Mouse (Mus musculus) heart, embryonic 10.5 days (tissue): ENCODE measurements around the gene Pde3b. TPM values are rescaled to one million over a fixed set of nuclear protein-coding genes. Genes with fewer than 3 reads are reported as not detected.
"Not testable (repeated sequence)": the region's sequence is repeated elsewhere in the genome, so short reads cannot be mapped to it uniquely, and the experiment has no call there.

Experiments used
- DNase-seq: peaks from one replicate; pipeline ENCODE4 v3.0.0-alpha.2; 2017; ENCODE audit warnings: low spot score
- H3K27ac ChIP-seq: fragments of 300-500 bp; sonication (generic); 2 replicates; pipeline ENCODE4 v1.5.1; 2016; ENCODE audit warnings: mild to moderate bottlenecking
- H3K27me3 ChIP-seq: fragments of 300-500 bp; sonication (generic); 2 replicates; pipeline ENCODE4 v1.6.1; 2016; ENCODE audit warnings: mild to moderate bottlenecking; ENCODE audit not compliant: poor library complexity, insufficient read depth, severe bottlenecking
- H3K36me3 ChIP-seq: fragments of 300-500 bp; sonication (generic); 2 replicates; pipeline ENCODE4 v1.6.1; 2016; ENCODE audit warnings: mild to moderate bottlenecking, moderate library complexity
- H3K4me1 ChIP-seq: fragments of 300-500 bp; sonication (generic); 2 replicates; pipeline ENCODE4 v1.6.1; 2016; ENCODE audit warnings: mild to moderate bottlenecking
- H3K4me3 ChIP-seq: fragments of 300-500 bp; sonication (generic); 2 replicates; pipeline ENCODE4 v1.5.1; 2016; ENCODE audit warnings: mild to moderate bottlenecking, moderate library complexity
- H3K9me3 ChIP-seq: fragments of 300-500 bp; sonication (generic); 2 replicates; pipeline ENCODE4 v1.6.1; 2016; ENCODE audit warnings: mild to moderate bottlenecking, moderate library complexity
- WGBS: fragments of 180-500 bp; shearing (Covaris S2); methylation state at CpG from one replicate; pipeline ENCODE4 v1.1.7; 2016; 5-methylcytosine and 5-hydroxymethylcytosine counted together
- polyA plus RNA-seq: library from polyadenylated mRNA; unstranded; fragments of >200 nt; fragmentation: Nextera tagmentation; extraction: Ambion mirVana; gene quantifications from 2 replicates; pipeline ENCODE4 v1.2.1, GENCODE M21; 2016

Pde3b gene
- polyA plus RNA-seq, result 4.0 and 6.9 TPM in 2 replicates

DNA sequence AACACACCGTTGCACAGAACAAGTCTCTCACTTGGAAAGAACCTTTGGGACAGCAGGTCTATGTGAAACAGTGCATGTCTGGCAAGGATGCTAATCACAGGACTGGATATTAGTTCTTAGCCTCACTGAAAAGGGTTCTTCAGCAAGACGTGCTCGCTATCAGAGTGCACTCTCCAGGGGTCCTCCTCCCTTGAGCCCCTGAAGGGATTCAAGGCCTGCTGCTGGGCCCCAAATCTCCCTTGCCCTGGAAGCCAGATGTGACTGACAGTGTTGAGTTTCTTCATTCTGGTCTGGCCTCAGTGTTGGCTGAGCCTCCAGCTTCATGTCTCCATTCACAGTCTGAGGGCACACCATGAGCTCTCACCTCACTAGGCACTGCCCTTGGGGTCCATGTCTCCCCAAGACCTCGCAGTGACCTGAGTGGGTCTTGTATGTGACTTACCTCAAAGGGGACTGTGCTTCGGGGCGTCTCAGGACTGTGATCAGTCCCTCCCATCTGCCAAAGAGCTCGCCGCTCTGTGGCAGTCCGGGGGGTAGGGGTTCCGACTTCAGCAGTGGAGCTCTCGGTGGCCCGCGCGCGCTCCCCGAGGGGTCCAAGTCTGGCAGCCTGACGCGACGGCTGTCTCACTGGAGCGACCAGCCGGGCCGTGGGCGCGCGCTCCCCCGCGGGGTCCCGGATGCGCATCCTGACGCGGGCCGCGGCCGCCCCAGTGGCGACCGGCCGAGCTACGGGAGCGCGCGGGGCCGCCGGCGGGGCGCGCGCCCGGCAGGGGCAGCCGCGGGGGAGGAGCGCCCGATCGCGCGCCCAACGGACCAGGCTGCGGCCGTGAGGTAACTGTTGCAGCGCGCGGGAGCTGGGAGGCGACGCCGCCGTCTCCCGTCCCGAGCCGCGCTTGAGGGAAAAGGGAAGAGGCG is at the start of gene Pde3b:
TSS of gene Pde3b (plus strand) at position 861 of the 915 bp plus-strand sequence.
- DNase-seq, result peak; percentile 77
- WGBS, result 1% methylated on average over 64 of the region's 70 CpGs
- Histone ChIP-seq H3K36me3 (no peaks in the 10 kb centered on the region), H3K4me1 (peaks cover 9% of the 10 kb centered on the region; the same call in 1 of the 2 replicates), H3K4me3 (peak within 1 kb of the TSS; percentile 91), H3K9me3 (no peaks in the 10 kb centered on the region), H3K27ac (peak within 1 kb of the TSS; percentile 95), H3K27me3 (no peaks in the 10 kb centered on the region)

- no peak for DNase-seq
- H3K9me3 ChIP-seq, result no peaks in the 10 kb centered on the region; the same call in 1 of the 2 replicates
- H3K4me1 ChIP-seq, result no peaks in the 10 kb centered on the region
- no peak overlapping the region for H3K4me3 ChIP-seq
- no peaks in the 10 kb centered on the region for H3K27me3 ChIP-seq
- 82% methylated on average over 3 of the region's 3 CpGs for WGBS
- no peaks in the 10 kb centered on the region for H3K36me3 ChIP-seq
- no peak overlapping the region for H3K27ac ChIP-seq
Measured at GRCm38 (mm10) chr7:114402130-114402529, 13.0 kb upstream of the Pde3b start.

- WGBS, result 1% methylated on average over 95 of the region's 103 CpGs
- H3K4me1 ChIP-seq, result peaks cover 9% of the 10 kb centered on the region; the same call in 1 of the 2 replicates
- peak overlapping the region; percentile 91 for H3K4me3 ChIP-seq
- no peaks in the 10 kb centered on the region for H3K27me3 ChIP-seq
- peak; percentile 74 for DNase-seq
- peak overlapping the region; percentile 95 for H3K27ac ChIP-seq
- H3K36me3 ChIP-seq, result no peaks in the 10 kb centered on the region
- H3K9me3 ChIP-seq, result no peaks in the 10 kb centered on the region
Measured at GRCm38 (mm10) chr7:114415336-114416020, 397 bp downstream of the Pde3b start.

DNA sequence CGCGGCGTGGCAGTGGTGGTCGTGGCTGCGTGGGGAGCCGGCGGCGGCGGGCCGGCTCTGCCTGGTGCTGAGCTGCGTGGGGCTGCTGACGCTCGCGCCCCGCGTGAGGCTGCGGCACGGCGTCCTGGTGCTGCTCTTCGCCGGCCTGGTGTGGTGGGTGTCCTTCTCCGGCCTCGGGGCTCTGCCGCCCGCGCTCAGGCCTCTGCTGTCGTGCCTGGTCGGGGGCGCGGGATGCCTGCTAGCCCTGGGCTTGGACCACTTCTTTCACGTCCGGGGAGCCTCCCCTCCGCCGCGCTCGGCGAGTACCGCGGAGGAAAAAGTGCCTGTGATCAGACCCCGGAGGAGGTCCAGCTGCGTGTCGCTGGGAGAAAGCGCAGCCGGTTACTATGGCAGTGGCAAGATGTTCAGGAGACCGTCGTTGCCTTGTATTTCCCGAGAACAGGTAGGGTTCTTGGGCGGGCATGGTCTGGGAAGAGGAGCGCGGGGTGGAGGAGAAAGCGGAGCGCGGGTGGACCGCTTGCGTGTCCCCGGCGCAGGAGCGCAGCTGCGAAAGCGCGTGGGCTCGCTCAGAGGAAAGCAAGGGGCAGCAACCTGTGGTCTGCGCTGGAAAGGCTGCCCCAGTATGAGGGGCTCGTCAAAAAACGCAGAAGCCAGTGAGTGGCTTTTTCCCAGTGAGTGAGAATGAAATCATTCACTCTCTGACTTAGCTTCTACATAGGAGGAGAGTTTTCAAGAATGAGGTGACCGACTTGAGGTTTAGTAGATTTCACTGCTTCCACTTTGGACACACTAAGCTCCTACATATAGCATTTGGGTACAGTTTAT is 1.2 kb downstream of the Pde3b start:
- WGBS, result under 1% methylated on average over 66 of the region's 66 CpGs
- peak; percentile 80 for DNase-seq
- no peaks in the 10 kb centered on the region for H3K36me3 ChIP-seq
- no peaks in the 10 kb centered on the region for H3K9me3 ChIP-seq
- no peaks in the 10 kb centered on the region for H3K27me3 ChIP-seq
- H3K27ac ChIP-seq, result peak overlapping the region; percentile 95
- H3K4me1 ChIP-seq, result peaks cover 9% of the 10 kb centered on the region; the same call in 1 of the 2 replicates
- H3K4me3 ChIP-seq, result peak overlapping the region; percentile 91

- DNase-seq, H3K9me3 ChIP-seq, H3K4me3 ChIP-seq, H3K36me3 ChIP-seq, H3K27me3 ChIP-seq, H3K4me1 ChIP-seq, H3K27ac ChIP-seq: not testable (repeated sequence)
- WGBS, result 72% methylated on average over 3 of the region's 3 CpGs
Measured at GRCm38 (mm10) chr7:114419331-114419730, 4.2 kb downstream of the Pde3b start.

DNA sequence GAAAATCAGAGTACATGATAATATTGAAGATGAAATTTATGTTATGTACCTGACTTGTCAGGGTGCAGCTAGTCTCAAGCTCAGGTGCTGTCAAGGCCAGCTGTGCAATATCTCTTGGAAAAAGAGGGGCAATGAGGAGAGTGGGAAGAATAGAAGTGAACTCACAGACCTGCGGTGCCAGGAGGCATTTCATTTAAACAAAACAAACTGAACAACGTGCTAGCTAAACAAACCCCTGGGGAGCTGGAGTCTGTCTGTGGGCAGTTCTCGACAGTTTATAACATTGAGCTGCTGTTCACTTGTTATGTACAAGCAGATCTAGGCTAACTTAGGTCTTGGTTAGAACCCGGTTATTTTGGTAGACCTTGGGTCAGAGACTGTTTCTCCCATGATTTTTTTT is 5.8 kb downstream of the Pde3b start:
- DNase-seq, result no peak
- Histone ChIP-seq H3K4me3 (no peak overlapping the region), H3K27ac (no peak overlapping the region), H3K36me3 (no peaks in the 10 kb centered on the region), H3K27me3 (no peaks in the 10 kb centered on the region), H3K9me3 (no peaks in the 10 kb centered on the region), H3K4me1 (0 out of 2 replicates have a peak, but pooled peaks cover 3% of the 10 kb centered on the region)
- WGBS, result 46% methylated on average over 4 of the region's 4 CpGs

- no peak overlapping the region for H3K27ac ChIP-seq
- H3K4me3 ChIP-seq, result no peak overlapping the region
- DNase-seq, result no peak
- no peaks in the 10 kb centered on the region for H3K36me3 ChIP-seq
- H3K4me1 ChIP-seq, result 0 out of 2 replicates have a peak, but pooled peaks cover under 1% of the 10 kb centered on the region
- H3K9me3 ChIP-seq, result no peaks in the 10 kb centered on the region
- no peaks in the 10 kb centered on the region for H3K27me3 ChIP-seq
- 69% methylated on average over 3 of the region's 3 CpGs for WGBS
Measured at GRCm38 (mm10) chr7:114422224-114422623, 7.1 kb downstream of the Pde3b start.

DNA sequence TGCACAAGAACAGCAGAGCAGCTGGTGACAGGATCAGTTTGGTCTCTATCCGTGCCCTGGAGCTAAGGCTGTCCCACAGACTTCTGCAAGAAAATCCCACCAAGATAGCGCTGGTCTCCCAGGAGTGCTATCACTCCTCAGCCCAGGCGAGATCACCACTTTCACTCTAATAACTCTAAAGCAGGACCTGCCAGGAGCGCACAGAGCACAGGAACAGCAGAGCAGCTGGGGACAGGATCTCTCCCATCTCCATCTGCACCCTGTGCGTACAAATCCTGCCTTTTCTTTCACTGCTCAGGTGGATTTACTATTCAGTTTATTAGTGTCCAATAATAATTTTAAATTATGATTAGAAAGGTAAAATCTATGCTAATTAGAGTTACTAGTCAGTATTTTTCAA is 14.7 kb downstream of the Pde3b start:
- no peak overlapping the region for H3K27ac ChIP-seq
- no peaks in the 10 kb centered on the region for H3K36me3 ChIP-seq
- no peak for DNase-seq
- no peak overlapping the region for H3K4me3 ChIP-seq
- 77% methylated on average over 5 of the region's 5 CpGs for WGBS
- H3K4me1 ChIP-seq, result no peaks in the 10 kb centered on the region
- no peaks in the 10 kb centered on the region for H3K27me3 ChIP-seq
- H3K9me3 ChIP-seq, result no peaks in the 10 kb centered on the region

DNA sequence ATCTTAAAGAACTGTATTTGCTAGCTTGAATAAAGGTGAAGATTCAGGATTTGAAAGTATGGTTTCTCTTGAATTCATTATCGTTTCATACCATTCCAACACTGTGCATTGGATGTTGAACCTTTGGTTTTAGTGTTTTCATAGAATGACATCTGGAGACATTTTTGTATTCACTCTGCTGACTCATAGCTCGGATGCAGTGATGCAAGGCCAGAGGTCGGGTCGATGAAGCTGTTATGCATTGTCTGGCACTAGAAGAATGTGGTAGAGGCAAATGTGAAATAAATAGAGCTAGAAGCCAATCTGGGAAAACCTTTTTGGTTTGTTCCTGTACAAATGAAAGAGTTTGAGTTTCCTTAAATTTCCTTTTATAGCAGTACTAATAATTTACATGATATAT is 16.9 kb downstream of the Pde3b start:
- no peaks in the 10 kb centered on the region for H3K9me3 ChIP-seq
- 73% methylated on average over 4 of the region's 4 CpGs for WGBS
- H3K27me3 ChIP-seq, result no peaks in the 10 kb centered on the region
- no peak overlapping the region for H3K27ac ChIP-seq
- H3K4me3 ChIP-seq, result no peak overlapping the region
- DNase-seq, result no peak
- H3K4me1 ChIP-seq, result no peaks in the 10 kb centered on the region
- no peaks in the 10 kb centered on the region for H3K36me3 ChIP-seq

GRCm38 (mm10) chr7:114439726-114440125 is 24.6 kb downstream of the Pde3b start:
- DNase-seq, result no peak
- 88% methylated on average over 1 of the region's 1 CpGs for WGBS
- Histone ChIP-seq H3K4me1 (no peaks in the 10 kb centered on the region), H3K9me3 (no peaks in the 10 kb centered on the region), H3K27me3 (no peaks in the 10 kb centered on the region), H3K36me3 (no peaks in the 10 kb centered on the region), H3K27ac (no peak overlapping the region), H3K4me3 (no peak overlapping the region)

DNA sequence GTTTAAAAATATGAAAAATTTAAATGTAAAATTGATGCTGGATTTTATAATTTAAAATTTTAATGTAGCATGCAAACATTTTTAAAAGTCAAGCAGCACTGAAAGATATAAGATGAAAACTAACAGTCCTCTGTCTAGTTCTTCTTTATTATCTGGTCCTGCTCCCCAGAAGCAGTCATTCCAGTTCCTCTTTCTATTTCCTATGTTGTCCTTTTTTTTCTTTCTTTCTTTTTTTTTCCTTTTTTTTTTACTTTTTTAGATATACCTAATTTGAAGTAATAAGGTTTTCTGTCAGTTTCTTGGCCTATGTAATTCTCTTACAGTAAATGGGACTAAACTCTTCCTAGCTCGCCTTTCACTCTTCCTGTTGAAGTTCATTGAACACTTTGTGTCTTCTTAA is 25.4 kb downstream of the Pde3b start:
- no peak for DNase-seq
- H3K4me1 ChIP-seq, result no peaks in the 10 kb centered on the region
- no peaks in the 10 kb centered on the region for H3K9me3 ChIP-seq
- WGBS, result 86% methylated on average over 1 of the region's 1 CpGs
- no peaks in the 10 kb centered on the region for H3K36me3 ChIP-seq
- no peak overlapping the region for H3K4me3 ChIP-seq
- H3K27ac ChIP-seq, result no peak overlapping the region
- H3K27me3 ChIP-seq, result no peaks in the 10 kb centered on the region

- WGBS, result 39% methylated on average over 3 of the region's 3 CpGs
- no peak for DNase-seq
Measured at GRCm38 (mm10) chr7:114452876-114453275, 37.8 kb downstream of the Pde3b start.

More at GRCm38 (mm10) chr7:114452876-114453275, 37.8 kb downstream of the Pde3b start:
- Histone ChIP-seq H3K4me3 (no peak overlapping the region), H3K4me1 (no peaks in the 10 kb centered on the region; the same call in 1 of the 2 replicates), H3K36me3 (no peaks in the 10 kb centered on the region), H3K27me3 (no peaks in the 10 kb centered on the region), H3K27ac (no peak overlapping the region), H3K9me3 (no peaks in the 10 kb centered on the region)
